Mouse (Mus musculus): Measurements from ENCODE around the gene Il4i1.
"Not testable (repeated sequence)": the region's sequence is repeated elsewhere in the genome, so short reads cannot be mapped to it uniquely, and the experiment has no call there.

The Il4i1 gene

DNA sequence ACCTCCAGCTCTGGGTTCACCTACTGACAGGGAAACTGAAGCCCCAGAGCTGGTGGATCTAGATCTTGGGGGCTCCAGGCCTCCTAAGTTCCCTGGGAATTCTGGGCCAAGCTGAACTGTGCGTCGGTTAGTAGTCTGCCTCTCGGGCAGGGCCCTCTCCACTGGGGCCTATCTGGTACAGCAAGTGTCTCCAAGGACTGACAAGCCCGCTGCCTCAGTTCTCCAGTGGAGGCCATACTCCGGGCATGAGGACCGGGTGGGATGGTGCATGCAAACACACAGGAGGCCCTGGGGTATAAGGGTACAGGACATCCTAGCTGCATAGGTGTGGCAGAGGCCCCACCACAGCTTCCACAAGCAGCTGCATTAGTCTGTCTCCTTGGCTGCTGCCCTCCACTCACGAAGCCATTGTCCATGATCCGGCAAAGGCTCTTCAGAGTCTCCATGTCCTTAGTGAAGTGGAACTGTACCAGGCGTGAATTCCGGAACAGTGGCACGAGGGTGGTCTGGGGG lies 47.9 kb downstream of the Il4i1 start:
- no peak for DNase-seq (ENCODE audit: low read depth, low spot score)

DNA sequence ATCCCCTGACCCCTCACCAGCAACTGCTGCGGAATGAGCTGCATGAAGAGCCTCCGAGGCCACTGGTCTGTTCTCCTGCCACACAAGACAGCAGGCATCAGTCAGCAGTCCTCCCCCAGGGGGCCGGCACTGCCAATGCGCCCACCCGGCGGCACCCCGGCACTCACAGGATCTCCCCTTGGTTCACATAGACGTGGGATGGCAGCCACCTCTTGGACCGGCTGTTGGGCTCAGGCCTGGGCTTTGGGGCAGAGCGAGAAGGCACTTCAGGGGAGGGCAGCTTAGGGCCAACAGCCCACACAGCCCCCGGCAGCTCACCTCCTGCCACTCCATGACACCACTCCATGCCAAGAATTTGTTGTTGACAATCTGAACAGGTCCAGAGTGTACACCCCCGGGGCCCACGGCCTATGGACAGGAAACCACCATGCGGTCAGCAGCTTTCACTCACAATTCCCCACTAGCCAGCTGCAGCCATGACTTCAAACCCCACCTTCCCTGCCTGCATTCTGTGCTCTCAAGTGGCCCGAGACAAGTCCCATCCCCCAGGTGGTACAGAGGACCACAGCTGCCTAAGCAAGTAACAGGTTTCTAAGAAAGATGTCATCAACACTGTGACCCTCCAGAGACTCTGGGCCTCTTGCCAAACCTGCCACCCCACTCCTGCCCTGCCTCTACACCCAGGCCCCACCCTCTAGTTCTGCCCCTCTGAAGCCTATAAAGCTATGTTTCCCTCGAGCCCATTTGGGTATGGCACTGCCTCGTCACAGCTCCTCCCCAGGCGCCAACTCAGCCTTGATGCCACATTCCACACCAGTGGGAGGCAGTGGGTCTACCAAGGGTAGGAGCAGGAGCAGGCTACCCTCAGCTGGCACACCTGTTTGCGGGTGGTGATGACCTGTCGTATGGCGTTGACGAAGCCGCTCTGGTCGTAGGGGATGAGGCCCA lies 48.7 kb downstream of the Il4i1 start:
- DNase-seq (ENCODE audit: low read depth, low spot score): no peak

DNA sequence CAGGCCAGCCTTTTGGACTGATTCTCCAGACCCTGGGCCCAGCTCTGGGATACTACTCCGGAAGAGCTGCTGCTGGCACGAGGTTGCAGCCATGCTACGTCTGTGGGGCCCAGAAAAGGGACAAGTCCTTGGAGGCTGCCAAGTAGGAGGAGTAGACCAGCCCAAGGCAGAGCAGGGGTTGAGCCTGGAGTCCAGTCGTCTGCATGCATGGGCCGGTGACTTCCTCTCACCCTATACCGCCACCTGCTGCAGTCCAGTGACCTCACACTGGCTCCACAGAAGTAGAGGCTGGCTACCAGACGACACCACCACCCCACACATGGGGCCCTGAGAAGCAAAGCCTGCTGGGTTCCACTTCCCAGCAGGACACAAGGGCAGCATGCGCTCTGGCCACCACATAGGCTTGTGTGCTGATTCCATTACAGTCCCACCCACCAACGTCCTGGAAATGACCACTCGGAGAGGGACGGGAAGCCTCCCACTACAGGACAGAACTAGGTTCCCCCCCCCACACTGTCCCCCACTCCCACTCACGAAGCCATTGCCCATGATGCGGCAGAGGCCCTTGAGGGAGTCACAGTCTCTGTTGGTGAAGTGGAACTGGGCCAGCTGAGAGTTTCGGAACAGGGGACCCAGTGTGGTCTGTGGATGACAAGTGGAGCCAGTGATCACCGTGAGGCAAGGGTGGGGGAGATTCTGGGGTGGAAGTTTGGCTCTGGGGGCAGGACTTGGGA lies 50.3 kb downstream of the Il4i1 start:
- no peak for DNase-seq (ENCODE audit: low read depth, low spot score)

DNA sequence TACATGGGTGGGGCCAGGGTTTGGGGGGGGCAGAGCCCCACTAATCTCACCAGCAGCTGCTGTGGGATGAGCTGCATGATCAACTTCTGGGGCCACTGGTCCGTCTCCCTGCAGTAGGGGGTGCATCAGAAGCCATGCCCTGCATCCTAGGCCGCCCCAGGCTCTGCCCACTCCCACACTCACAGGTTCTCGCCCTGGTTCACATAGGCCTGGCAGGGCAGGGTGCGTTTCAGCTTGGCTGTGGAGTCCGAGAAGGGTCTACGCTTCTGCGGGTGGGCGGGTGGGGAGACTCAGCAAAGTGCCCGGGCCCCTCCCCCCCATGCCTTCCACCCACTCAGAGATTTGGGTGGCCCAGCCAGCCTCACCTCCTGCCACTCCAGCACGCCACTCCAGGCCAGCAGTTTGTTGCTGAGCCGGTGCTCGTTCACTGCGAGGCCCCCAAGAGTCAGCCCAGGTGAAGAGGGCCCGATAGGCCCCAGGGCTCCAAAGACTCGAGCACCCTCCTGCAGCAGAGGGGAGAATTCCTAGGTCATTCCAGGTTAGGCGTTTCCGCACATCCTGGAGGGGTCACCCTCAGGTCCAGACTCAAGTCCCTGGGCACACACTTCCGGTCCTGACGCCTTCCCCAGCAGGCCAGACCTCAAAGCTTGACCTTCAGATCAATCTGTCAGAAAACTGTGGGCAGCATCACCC lies 51.0 kb downstream of the Il4i1 start:
- no peak for DNase-seq (ENCODE audit: low read depth, low spot score)

DNA sequence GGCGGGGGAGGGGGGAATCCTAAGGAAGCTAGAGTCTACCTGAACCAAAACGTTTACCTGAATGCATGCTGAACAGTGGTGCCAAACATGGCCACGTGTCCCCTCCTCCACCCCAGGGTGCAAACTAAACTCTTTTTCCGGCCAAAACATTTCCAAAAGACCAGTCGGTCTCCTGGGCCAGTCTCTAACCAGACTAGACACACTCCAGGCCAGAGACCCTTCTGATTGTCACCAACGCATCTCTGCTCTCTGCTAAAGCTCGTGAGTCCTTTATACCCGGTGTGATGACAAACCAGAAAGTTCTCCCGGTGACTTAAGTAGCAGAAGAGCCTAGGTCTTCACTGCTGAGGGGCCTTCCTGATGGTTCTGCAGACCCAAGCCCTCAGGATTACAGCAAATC lies 51.6 kb downstream of the Il4i1 start:
- DNase-seq (ENCODE audit: low read depth, low spot score): no peak

DNA sequence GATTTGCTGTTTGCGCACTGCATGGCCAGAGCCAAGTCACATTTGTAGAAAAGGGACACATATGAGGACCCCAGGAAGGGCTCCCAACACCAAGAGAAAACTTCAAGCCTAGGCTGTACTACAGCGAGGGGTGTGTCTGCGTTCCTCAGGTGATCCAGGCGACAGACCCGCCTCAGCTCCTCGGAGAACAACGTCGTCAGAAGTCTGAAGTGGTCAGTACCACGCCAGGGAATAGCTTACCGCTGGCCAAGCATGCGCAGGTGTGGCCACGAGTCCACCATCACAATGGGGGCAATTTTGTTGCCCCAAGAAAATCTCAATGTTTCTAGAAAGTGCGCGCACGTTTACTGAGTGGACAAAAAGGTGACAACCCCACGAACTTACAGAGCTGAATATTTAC lies 52.3 kb downstream of the Il4i1 start:
- DNase-seq (ENCODE audit: low read depth, low spot score): no peak

DNA sequence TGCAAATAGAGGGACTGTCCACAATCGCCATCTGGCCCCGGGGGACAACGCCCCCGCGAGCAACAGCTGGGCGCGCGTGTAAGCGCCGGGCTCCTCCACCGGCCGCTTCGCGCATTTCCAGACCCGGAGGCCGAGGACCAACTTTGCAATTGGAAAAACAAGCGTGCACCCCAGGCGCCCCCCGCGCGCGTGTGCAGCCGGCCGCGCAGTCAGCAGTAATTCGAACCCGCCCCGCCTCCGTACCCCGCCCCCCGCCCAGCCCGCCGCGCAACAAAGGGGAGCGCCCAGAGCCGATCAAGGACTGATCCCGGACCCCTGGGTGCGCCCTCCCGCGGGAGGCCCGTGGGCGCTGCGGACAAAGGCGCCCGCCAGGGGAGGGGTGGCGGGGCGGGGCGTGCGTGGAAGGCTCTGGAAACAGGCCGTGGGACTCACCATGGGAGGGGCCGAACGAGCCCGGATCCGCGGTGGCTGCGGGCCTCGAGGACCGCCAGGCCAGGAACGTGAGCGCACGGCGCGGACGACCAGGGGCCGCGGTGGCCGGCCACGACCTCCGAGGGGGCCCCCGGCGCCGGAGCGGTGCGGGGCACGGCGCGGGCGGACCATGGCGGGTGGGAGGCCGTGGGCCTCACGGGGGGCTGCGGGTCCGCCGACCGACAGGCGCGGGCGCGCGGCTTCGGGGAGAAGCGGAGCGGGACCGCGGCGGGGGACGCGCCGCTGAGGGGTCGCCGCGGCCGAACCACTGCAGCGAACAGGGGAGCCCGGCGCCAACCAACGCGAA lies 52.9 kb downstream of the Il4i1 start:
- DNase-seq (ENCODE audit: low read depth, low spot score): peak; percentile 51

DNA sequence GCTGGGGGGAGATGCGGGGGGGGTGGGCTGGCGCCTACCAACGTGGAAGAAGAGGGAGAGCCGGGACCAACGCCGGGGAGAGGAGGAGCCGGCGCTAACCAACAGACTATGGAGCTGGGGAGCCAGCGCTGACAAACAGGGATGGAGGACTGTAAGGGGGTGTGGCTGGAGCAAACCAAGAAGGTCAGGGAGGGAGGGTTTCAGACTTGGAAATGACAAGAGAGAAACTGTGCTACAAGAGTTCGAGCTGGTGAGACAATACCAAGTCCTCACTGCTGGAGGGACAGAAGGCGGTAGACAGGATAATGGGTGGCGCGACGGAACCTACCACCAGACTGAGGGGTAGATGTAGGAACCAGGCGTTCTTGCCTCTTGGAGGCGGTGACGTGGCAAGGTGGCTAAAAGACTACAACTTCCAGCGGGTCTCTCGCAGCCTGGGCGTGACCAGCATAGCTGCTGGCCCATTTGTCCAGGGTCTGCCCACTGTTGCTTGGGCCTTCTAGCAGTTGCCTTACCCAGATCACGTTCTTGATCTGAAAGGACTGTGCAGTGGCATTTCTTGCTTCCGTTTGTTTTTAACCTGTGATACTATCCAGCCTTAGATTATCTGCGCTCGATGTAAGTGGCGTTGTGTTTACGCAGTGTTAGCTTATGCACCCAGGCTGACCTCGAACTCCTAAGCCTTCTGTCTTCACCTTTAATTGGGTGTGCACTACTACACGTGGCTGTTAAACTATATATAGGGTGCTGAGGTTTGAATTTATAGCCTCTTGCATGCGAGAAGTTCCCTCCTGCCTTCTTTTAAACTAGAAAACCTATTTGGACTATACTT lies 53.7 kb downstream of the Il4i1 start, which contains the start of gene Ptov1:
TSS of gene Ptov1 (minus strand) at position 92 of the 832 bp plus-strand sequence.
- peak; percentile 91 for DNase-seq (ENCODE audit: low read depth, low spot score)

DNA sequence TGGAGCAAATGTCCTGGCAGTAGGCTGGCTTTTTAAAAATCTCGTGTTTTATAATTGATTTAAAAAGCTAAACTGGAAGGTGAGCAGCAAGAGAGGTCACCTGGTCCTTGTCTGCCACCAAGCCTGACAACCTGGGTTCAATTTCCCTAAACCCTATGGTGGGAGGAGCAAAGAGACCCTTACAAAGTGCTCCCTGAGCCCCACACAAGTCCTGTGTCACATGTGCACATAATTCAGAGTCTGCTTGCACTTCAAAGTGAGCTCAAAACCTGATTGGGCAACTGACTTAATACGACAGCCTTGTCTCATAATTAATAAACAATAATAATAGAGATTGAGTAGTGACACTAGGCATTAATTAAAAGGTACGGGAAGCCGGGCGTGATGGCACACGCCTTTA lies 54.4 kb downstream of the Il4i1 start:
- no peak for DNase-seq (ENCODE audit: low read depth, low spot score)

DNA sequence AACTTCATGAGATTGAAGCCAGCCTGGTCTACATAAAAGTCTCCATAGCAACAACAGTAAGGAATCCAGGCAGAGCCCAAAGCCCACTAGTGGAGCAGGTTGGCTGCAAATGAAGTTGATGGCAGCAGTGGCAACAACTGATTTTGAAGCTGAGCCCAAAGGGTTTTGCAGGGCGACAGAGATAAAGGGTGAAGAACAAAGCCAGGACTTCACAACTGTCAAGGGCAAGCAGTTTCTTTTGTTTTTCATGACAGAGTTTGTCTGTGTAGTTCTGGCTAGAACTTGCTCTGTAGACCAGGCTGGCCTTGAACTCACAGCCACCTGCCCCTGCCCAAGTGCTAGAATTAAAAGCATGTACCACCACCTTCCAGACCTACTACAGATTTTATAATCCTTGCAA lies 55.0 kb downstream of the Il4i1 start:
- no peak for DNase-seq (ENCODE audit: low read depth, low spot score)

DNA sequence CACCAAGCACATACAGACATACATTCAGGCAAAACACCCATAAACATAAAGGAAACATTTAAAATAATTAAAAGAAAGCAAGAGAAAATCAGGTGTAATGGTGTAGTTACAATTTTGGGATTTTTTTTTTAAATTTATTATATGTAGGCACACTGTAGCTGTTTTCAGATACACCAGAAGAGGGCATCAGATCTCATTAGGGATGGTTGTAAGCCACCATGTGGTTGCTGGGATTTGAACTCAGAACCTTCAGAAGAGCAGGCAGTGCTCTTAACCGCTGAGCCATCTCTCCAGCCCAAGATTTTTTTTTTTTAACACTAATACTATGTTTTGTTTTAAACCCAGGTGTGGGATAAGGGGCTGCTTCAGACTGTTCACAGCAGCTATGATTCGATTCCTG lies 55.6 kb downstream of the Il4i1 start:
- DNase-seq (ENCODE audit: low read depth, low spot score): not testable (repeated sequence)

DNA sequence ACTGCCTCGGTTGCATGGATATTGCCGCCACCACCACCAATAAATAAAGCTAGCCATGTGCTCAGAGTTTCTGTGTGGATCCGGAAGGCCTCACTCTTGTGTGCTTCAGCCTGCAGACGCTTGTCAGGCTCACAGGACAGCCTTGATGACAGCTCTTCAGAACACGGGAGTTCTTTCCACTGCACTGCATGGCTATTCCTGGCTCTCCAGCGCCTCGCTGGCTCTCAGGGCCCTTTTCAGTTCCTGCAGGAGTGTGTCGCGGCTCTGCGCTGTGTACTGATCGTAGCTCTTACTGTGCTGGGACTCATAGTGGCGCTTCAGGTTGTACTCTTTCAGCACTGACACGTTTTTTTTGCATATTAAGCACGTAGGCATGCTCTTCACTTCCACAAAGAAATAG lies 61.6 kb downstream of the Il4i1 start:
- no peak for DNase-seq (ENCODE audit: low read depth, low spot score)

DNA sequence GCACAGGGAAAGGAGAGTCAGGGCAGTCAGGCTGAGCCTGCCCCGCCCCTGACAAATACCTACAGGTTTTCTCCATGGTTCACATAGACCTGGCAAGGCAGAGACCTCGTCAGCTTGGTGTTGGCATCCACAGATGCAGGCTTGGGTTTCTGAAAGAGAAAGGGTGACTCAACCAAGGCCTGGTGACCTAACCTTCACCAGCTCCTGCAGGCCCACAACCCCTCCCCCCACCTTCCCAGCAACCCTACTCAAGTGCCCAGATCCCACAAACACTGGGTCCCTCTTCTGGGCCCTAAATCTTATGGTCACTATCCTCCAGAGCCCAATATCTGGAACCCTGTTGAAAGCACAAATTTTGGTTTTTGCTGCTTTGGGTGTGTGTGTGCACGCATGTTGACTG lies 66.8 kb downstream of the Il4i1 start:
- no peak for DNase-seq (ENCODE audit: low read depth, low spot score)

DNA sequence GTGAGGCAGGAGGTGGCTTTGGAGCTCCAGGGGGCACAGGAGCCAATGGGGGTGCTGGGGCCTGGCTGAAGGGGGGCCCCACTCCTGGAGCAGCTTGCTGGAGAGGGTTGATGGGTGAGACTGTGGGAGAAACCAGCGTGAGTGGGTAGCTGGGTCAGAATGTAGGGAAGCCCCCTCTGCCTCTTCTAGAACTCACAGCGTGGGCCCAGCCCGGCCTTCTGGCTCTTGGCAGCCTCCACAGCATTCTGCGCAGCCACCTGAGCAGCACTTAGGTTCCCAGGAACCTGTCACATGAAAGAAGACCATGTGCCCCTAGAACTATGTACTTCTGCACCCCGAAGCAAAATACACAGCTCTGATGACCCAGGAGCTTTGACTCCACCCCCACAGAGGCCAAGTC lies 68.5 kb downstream of the Il4i1 start:
- no peak for DNase-seq (ENCODE audit: low read depth, low spot score)

DNA sequence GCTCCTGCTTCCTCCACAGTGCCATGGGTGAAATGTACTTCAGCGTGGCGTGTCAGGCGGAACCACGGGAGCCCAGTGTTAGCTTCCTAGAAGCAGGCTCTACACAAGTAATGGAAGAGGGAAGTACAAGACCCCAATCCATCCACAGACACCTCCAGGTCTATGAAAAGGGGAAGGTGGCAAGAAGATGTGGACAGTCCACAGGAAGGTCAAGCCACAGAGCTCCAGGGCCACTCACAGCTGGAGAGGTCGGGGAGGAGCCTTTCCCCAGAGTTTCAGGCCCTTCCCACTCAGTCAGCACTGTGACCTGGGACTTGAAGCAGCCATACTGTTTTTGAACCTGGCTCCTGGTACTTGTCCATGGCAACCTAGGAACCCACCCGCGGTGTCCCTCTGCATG lies 70.8 kb downstream of the Il4i1 start:
- no peak for DNase-seq (ENCODE audit: low read depth, low spot score)

DNA sequence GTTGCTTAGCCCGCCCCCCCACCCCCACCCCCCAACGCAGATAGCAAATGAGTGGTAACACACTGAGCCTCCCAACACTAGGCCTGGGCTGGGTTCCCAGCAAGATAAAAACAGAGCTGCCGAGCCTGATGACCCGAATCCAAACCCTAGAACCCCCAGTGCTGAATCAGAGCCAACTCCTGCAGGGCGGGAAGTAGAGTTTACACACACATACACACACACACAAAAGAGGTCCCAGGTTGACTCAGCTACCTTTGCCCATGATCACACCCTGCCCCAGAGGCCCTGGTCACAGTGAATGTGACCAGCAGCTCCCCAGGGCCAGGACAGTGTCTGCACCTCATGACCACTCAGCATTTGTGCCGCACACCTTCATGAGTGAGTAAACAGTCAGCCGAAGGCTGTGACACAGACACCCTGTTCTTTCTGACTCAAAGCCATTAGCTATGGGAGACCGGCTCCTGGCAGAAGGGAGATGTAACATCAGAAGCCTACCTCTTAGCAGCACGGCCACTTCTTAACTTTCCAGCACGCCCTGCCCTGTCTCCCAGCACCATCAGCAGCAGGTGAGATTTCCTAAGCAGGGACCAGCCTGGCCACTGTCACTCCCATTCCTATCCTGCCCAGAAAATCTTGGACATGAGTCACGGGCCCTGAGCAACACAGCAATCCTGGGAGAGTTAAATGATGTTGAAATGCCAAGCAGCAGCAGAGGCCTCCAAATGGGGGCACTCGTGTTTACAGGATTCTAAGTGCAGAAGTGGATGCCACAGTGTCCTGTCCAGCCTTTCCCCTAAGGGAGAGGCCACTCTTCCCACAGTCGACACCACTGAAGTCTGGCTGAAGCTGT lies 72.3 kb downstream of the Il4i1 start:
- no peak for DNase-seq (ENCODE audit: low read depth, low spot score)

DNA sequence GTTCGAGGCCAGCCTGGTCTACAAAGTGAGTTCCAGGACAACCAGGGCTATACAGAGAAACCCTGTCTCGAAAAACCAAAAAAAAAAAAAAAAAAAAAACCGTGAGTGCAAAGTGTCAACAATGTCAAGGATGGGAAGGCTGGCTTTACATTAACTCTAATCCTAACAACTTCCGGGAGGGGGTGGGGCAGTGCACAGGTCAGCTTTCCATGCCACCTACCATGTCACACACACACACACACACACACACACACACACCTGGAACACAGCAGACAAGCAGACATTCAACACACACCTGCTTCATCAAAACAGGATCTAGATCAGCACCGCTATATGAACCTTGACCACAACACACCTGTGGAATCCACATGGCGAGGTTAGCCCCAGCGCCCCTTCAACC lies 74.0 kb downstream of the Il4i1 start:
- DNase-seq (ENCODE audit: low read depth, low spot score): no peak
